In genomic region chr8:93698508-93698907, GRCm38 (mm10) we compare ENCODE assay signal across 25 mouse cellular contexts.
"Had no signal": no experiment of that assay in that cellular context is flagged by ENCODE, and none has a peak within 500 bp of the region (broad histone marks: within the 10 kb centered on the region; RNA-seq: fewer than 3 reads in every experiment).

No protein-coding gene starts in this region.

- H3K36me3 ChIP-seq: embryonic facial prominence, embryonic 10.5 days; embryonic facial prominence, embryonic 12.5 days; embryonic facial prominence, embryonic 13.5 days; embryonic facial prominence, embryonic 15.5 days; forebrain, embryonic 10.5 days; forebrain, embryonic 12.5 days; forebrain, embryonic 15.5 days had no signal

- H3K4me3 ChIP-seq: embryonic facial prominence, embryonic 10.5 days; embryonic facial prominence, embryonic 12.5 days; embryonic facial prominence, embryonic 13.5 days; embryonic facial prominence, embryonic 15.5 days; erythroblast, embryonic 14.5 days; forebrain, embryonic 10.5 days; forebrain, embryonic 12.5 days; forebrain, embryonic 13.5 days; forebrain, embryonic 15.5 days; gastrocnemius, adult 2 months; heart, adult 2 months had no signal

- H3K27me3 ChIP-seq: embryonic facial prominence, embryonic 12.5 days; embryonic facial prominence, embryonic 13.5 days; embryonic facial prominence, embryonic 15.5 days; forebrain, embryonic 12.5 days; forebrain, embryonic 13.5 days; forebrain, embryonic 15.5 days had no signal

- H3K9me3 ChIP-seq: embryonic facial prominence, embryonic 10.5 days; embryonic facial prominence, embryonic 12.5 days; embryonic facial prominence, embryonic 13.5 days; embryonic facial prominence, embryonic 15.5 days; forebrain, embryonic 10.5 days; forebrain, embryonic 12.5 days; forebrain, embryonic 13.5 days; forebrain, embryonic 15.5 days had no signal

- H3K27ac ChIP-seq: embryonic facial prominence, embryonic 10.5 days; embryonic facial prominence, embryonic 12.5 days; embryonic facial prominence, embryonic 13.5 days; embryonic facial prominence, embryonic 15.5 days; forebrain, embryonic 10.5 days; forebrain, embryonic 12.5 days; forebrain, embryonic 13.5 days; forebrain, embryonic 15.5 days; gastrocnemius, adult 2 months; heart, adult 2 months had no signal

- DNase-seq: cerebellum, adult 8-10 months; cerebellum, adult 9-10 months; cerebellum, adult 9-11 months; cerebellum, postnatal 10 days; cerebellum, postnatal 14 days; cerebellum, postnatal 25 days; cerebellum, postnatal 36 days; embryo, embryonic 11 days; forebrain, postnatal 0 days; gastrocnemius, adult 2 months; gastrocnemius, postnatal 10 days; gastrocnemius, postnatal 14 days; gastrocnemius, postnatal 25 days; gastrocnemius, postnatal 36 days; heart, adult 18-20 months; heart, adult 2 months had no signal

- H3K9ac ChIP-seq: embryonic facial prominence, embryonic 12.5 days; embryonic facial prominence, embryonic 13.5 days; embryonic facial prominence, embryonic 15.5 days; forebrain, embryonic 12.5 days; forebrain, embryonic 13.5 days; forebrain, embryonic 15.5 days; forebrain, postnatal 0 days had no signal

- H3K4me2 ChIP-seq: embryonic facial prominence, embryonic 12.5 days; embryonic facial prominence, embryonic 13.5 days; embryonic facial prominence, embryonic 15.5 days; forebrain, embryonic 12.5 days; forebrain, embryonic 13.5 days; forebrain, embryonic 15.5 days had no signal

- H3K4me1 ChIP-seq: embryonic facial prominence, embryonic 10.5 days; embryonic facial prominence, embryonic 12.5 days; embryonic facial prominence, embryonic 13.5 days; embryonic facial prominence, embryonic 15.5 days; forebrain, embryonic 10.5 days; forebrain, embryonic 12.5 days had no signal
